Mouse (Mus musculus): ENCODE measurements around the gene Agpat1. TPM values are rescaled to one million over a fixed set of nuclear protein-coding genes. Genes with fewer than 3 reads are reported as not detected.

Agpat1 gene
- polyA plus RNA-seq, 1 experiment from 2014 or later, result 42.6 TPM

GRCm38 (mm10) chr17:34631647-34632046 lies 27.6 kb downstream of the Agpat1 start:
- no peak for ATAC-seq (ENCODE audit: insufficient read depth, low FRiP score)
- peaks cover 39% of the 10 kb centered on the region for H3K4me1 ChIP-seq (ENCODE audit: control insufficient read depth, insufficient read depth, low read length)
- H3K9ac ChIP-seq (ENCODE audit: low read length), result peak overlapping the region; percentile 65
- H3K9me3 ChIP-seq (replicated peaks; ENCODE audit: control insufficient read depth, low read length), result no peaks in the 10 kb centered on the region
- H3K27me3 ChIP-seq (ENCODE audit: control insufficient read depth, insufficient read depth, low read length), result peaks cover 25% of the 10 kb centered on the region
- peak overlapping the region; percentile 70 for H3K4me2 ChIP-seq (ENCODE audit: low read depth, low read length)
- 11% methylated on average over 12 of the region's 12 CpGs for WGBS
- H3K36me3 ChIP-seq (ENCODE audit: control insufficient read depth, insufficient read depth, low read length), result no peaks in the 10 kb centered on the region
- H3K4me3 ChIP-seq (replicated peaks; ENCODE audit: low read length), result peak overlapping the region; percentile 48
- H3K27ac ChIP-seq (ENCODE audit: low read length), result 0 out of 2 replicates have a peak overlapping the region, but pooled peaks have one; percentile 62

- H3K27me3 ChIP-seq (ENCODE audit: control insufficient read depth, insufficient read depth, low read length), result peaks cover 25% of the 10 kb centered on the region
- 2% methylated on average over 26 of the region's 26 CpGs for WGBS
- H3K4me1 ChIP-seq (ENCODE audit: control insufficient read depth, insufficient read depth, low read length), result peaks cover 39% of the 10 kb centered on the region
- ATAC-seq (ENCODE audit: insufficient read depth, low FRiP score), result peak; percentile 61
- H3K9me3 ChIP-seq (replicated peaks; ENCODE audit: control insufficient read depth, low read length), result no peaks in the 10 kb centered on the region
- H3K9ac ChIP-seq (ENCODE audit: low read length), result peak overlapping the region; percentile 65
- no peaks in the 10 kb centered on the region for H3K36me3 ChIP-seq (ENCODE audit: control insufficient read depth, insufficient read depth, low read length)
- peak overlapping the region; percentile 70 for H3K4me2 ChIP-seq (ENCODE audit: low read depth, low read length)
- H3K27ac ChIP-seq (ENCODE audit: low read length), result peak overlapping the region; percentile 73
- H3K4me3 ChIP-seq (replicated peaks; ENCODE audit: low read length), result peak overlapping the region; percentile 48
Observed at GRCm38 (mm10) chr17:34632261-34632691, 28.2 kb downstream of the Agpat1 start.

DNA sequence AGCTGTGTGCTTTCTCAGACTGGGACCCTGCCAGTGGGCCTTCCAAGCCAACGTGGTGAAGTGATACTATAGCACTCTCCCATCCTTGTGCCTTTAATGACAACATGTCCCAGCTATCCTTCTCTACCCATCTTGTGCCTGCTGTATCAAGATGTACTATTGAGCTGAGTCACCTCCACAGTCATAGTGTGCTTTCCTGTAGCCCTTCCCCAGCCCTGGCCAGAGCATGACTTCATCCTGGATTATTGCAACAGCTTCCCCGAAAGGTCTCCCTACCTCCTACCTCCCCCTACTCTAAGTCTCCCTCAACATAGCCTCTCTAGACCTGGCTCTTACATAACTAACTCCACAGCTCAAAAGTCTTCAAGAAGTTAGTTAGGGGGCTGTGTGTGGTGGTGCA lies 31.6 kb downstream of the Agpat1 start:
- ATAC-seq (ENCODE audit: insufficient read depth, low FRiP score), result no peak
- Histone ChIP-seq H3K4me1 (ENCODE audit: control insufficient read depth, insufficient read depth, low read length) (peaks cover 20% of the 10 kb centered on the region), H3K4me3 (replicated peaks; ENCODE audit: low read length) (no peak overlapping the region), H3K9me3 (replicated peaks; ENCODE audit: control insufficient read depth, low read length) (no peaks in the 10 kb centered on the region), H3K36me3 (ENCODE audit: control insufficient read depth, insufficient read depth, low read length) (no peaks in the 10 kb centered on the region), H3K27me3 (ENCODE audit: control insufficient read depth, insufficient read depth, low read length) (peaks cover 15% of the 10 kb centered on the region; the same call in 1 of the 2 replicates), H3K9ac (ENCODE audit: low read length) (no peak overlapping the region), H3K27ac (ENCODE audit: low read length) (no peak overlapping the region), H3K4me2 (ENCODE audit: low read depth, low read length) (no peak overlapping the region)
- 58% methylated on average over 2 of the region's 2 CpGs for WGBS

DNA sequence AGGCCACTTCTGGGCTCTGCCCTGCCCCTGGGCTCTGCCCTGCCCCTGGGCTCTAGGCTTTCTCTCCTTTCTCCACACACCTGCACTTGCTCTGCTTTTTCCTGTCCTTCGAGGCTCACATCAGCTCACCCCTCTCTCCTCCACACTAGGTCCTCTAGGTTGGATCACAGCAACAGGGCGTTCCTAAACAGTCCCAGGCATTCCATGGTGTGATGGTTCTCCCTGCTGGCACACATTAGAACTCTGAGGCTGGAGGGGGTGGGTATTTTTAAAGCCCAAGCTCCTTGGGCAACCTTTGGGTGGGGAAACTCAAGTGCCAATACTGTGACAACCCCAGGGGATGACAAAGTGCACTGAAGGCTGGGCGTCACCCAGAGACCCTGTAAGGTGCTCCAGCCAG lies 33.4 kb downstream of the Agpat1 start:
- Histone ChIP-seq H3K9ac (ENCODE audit: low read length) (no peak overlapping the region), H3K27ac (ENCODE audit: low read length) (no peak overlapping the region), H3K4me2 (ENCODE audit: low read depth, low read length) (no peak overlapping the region), H3K27me3 (ENCODE audit: control insufficient read depth, insufficient read depth, low read length) (peaks cover 4% of the 10 kb centered on the region; the same call in 1 of the 2 replicates), H3K4me1 (ENCODE audit: control insufficient read depth, insufficient read depth, low read length) (peaks cover 12% of the 10 kb centered on the region; the same call in 1 of the 2 replicates), H3K9me3 (replicated peaks; ENCODE audit: control insufficient read depth, low read length) (no peaks in the 10 kb centered on the region), H3K36me3 (ENCODE audit: control insufficient read depth, insufficient read depth, low read length) (no peaks in the 10 kb centered on the region), H3K4me3 (replicated peaks; ENCODE audit: low read length) (no peak overlapping the region)
- ATAC-seq (ENCODE audit: insufficient read depth, low FRiP score), result no peak
- 61% methylated on average over 3 of the region's 3 CpGs for WGBS

- Histone ChIP-seq H3K9ac (ENCODE audit: low read length) (peak overlapping the region; percentile 7; the same call in 1 of the 2 replicates), H3K9me3 (replicated peaks; ENCODE audit: control insufficient read depth, low read length) (no peaks in the 10 kb centered on the region), H3K27ac (ENCODE audit: low read length) (peak overlapping the region; percentile 35; the same call in 1 of the 2 replicates), H3K4me2 (ENCODE audit: low read depth, low read length) (no peak overlapping the region), H3K4me1 (ENCODE audit: control insufficient read depth, insufficient read depth, low read length) (peaks cover 15% of the 10 kb centered on the region; the same call in 1 of the 2 replicates), H3K4me3 (replicated peaks; ENCODE audit: low read length) (no peak overlapping the region), H3K27me3 (ENCODE audit: control insufficient read depth, insufficient read depth, low read length) (no peaks in the 10 kb centered on the region; the same call in 1 of the 2 replicates), H3K36me3 (ENCODE audit: control insufficient read depth, insufficient read depth, low read length) (no peaks in the 10 kb centered on the region)
- no peak for ATAC-seq (ENCODE audit: insufficient read depth, low FRiP score)
- 69% methylated on average over 7 of the region's 7 CpGs for WGBS
Observed at GRCm38 (mm10) chr17:34639461-34640255, 35.6 kb downstream of the Agpat1 start.

GRCm38 (mm10) chr17:34640778-34641601 lies 36.9 kb downstream of the Agpat1 start:
- 15% methylated on average over 11 of the region's 11 CpGs for WGBS
- peak; percentile 22; the same call in 1 of the 2 replicates for ATAC-seq (ENCODE audit: insufficient read depth, low FRiP score)
- H3K9me3 ChIP-seq (replicated peaks; ENCODE audit: control insufficient read depth, low read length), result no peaks in the 10 kb centered on the region

DNA sequence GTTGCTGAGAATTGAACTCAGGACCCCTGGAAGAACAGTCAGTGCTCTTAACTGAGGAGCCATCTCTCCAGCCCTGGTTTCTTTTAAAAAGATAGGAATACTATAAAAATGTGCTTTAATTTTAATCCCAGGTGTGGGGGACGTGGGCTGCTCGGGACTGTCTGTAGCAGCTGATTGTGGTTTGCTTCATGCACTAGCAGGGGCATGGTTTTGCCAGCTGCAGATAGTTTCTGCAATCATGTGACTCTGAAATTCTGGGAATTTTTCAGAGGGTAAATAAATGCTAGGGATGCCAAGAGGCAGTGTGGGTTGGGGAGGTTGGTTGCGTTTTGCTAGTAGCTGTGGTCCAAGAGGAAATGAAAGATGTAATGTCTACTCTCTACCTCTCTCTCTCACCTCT lies 37.9 kb downstream of the Agpat1 start:
- Histone ChIP-seq H3K27me3 (ENCODE audit: control insufficient read depth, insufficient read depth, low read length) (no peaks in the 10 kb centered on the region; the same call in 1 of the 2 replicates), H3K9me3 (replicated peaks; ENCODE audit: control insufficient read depth, low read length) (no peaks in the 10 kb centered on the region), H3K9ac (ENCODE audit: low read length) (no peak overlapping the region), H3K36me3 (ENCODE audit: control insufficient read depth, insufficient read depth, low read length) (no peaks in the 10 kb centered on the region), H3K4me3 (replicated peaks; ENCODE audit: low read length) (no peak overlapping the region), H3K4me2 (ENCODE audit: low read depth, low read length) (no peak overlapping the region), H3K27ac (ENCODE audit: low read length) (no peak overlapping the region), H3K4me1 (ENCODE audit: control insufficient read depth, insufficient read depth, low read length) (peaks cover 23% of the 10 kb centered on the region)
- ATAC-seq (ENCODE audit: insufficient read depth, low FRiP score), result no peak
- 67% methylated on average over 3 of the region's 3 CpGs for WGBS

More at GRCm38 (mm10) chr17:34640778-34641601, 36.9 kb downstream of the Agpat1 start:
- Histone ChIP-seq H3K27me3 (ENCODE audit: control insufficient read depth, insufficient read depth, low read length) (no peaks in the 10 kb centered on the region; the same call in 1 of the 2 replicates), H3K4me1 (ENCODE audit: control insufficient read depth, insufficient read depth, low read length) (peaks cover 23% of the 10 kb centered on the region), H3K36me3 (ENCODE audit: control insufficient read depth, insufficient read depth, low read length) (no peaks in the 10 kb centered on the region), H3K27ac (ENCODE audit: low read length) (peak overlapping the region; percentile 82), H3K9ac (ENCODE audit: low read length) (peak overlapping the region; percentile 59), H3K4me2 (ENCODE audit: low read depth, low read length) (peak overlapping the region; percentile 13; the same call in 1 of the 2 replicates), H3K4me3 (replicated peaks; ENCODE audit: low read length) (no peak overlapping the region)

DNA sequence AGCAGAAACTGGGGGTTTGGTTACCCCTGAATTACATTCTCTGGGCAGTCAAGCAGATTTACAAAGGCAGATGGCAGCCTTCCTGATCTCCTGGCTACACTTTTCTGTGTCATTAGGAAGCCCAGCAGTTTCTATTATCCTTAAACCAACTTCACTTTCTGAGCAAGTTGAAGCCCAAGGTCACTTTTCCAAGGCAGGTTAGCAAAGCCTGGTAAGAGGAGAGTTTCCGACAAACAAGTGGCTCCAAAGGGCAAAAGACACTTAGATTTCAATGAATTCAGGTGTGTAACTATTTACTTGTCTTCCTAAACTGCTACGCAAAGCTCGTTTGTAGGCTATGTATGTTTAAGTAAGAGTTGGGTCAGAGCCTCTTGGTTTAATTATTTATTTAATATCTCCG lies 39.3 kb downstream of the Agpat1 start:
- Histone ChIP-seq H3K27ac (ENCODE audit: low read length) (no peak overlapping the region), H3K4me3 (replicated peaks; ENCODE audit: low read length) (no peak overlapping the region), H3K27me3 (ENCODE audit: control insufficient read depth, insufficient read depth, low read length) (no peaks in the 10 kb centered on the region), H3K4me1 (ENCODE audit: control insufficient read depth, insufficient read depth, low read length) (peaks cover 30% of the 10 kb centered on the region), H3K9me3 (replicated peaks; ENCODE audit: control insufficient read depth, low read length) (no peaks in the 10 kb centered on the region), H3K36me3 (ENCODE audit: control insufficient read depth, insufficient read depth, low read length) (no peaks in the 10 kb centered on the region), H3K9ac (ENCODE audit: low read length) (no peak overlapping the region), H3K4me2 (ENCODE audit: low read depth, low read length) (no peak overlapping the region)
- 82% methylated on average over 4 of the region's 4 CpGs for WGBS
- no peak for ATAC-seq (ENCODE audit: insufficient read depth, low FRiP score)
